Mouse (Mus musculus) activated CD4-positive, CD25-positive, alpha-beta regulatory T cell, adult 4 months (primary cell): ENCODE measurements around the gene Rerg. TPM values are rescaled to one million over a fixed set of nuclear protein-coding genes. Genes with fewer than 3 reads are reported as not detected.

ENCODE experiments used
- polyA plus RNA-seq, 2 experiments: library from polyadenylated mRNA; unstranded; fragments of 100-300 nt; shearing (Covaris generic); gene quantifications; one replicate each; pipeline ENCODE4 v1.2.1; 2017

Rerg gene
- polyA plus RNA-seq, 2 experiments from 2014 or later, result not detected

Other genes starting within 250 kb of the Rerg start
- under 1 TPM; 0.50 to 0.54 TPM for gene Erp27, start 248.3 kb downstream of the Rerg start, polyA plus RNA-seq
- gene Pde6h, start 246.7 kb downstream of the Rerg start, polyA plus RNA-seq, result under 1 TPM in 1 of 2 experiments, not detected in 1; 0.05 TPM
- gene Arhgdib, start 228.6 kb downstream of the Rerg start, polyA plus RNA-seq, result 1,000 to 10,000 TPM; 2,826 to 2,843 TPM
- under 1 TPM in 1 of 2 experiments, not detected in 1; 0.17 TPM for gene Ptpro, start 81.8 kb upstream of the Rerg start, polyA plus RNA-seq